Mouse (Mus musculus) testis, adult 2 months (tissue): ENCODE measurements around the gene Gtf3c5.

Experiments
- CTCF ChIP-seq: fragments of 200-500 bp; IDR thresholded peaks from 2 replicates; pipeline ENCODE4 v1.5.1; 2012; ENCODE audit warnings: low read depth, mild to moderate bottlenecking, inconsistent platforms, low read length, moderate library complexity; ENCODE audit not compliant: control insufficient read depth, insufficient read depth, insufficient replicate concordance
- POLR2A ChIP-seq: fragments of 200-500 bp; IDR thresholded peaks from 2 replicates; pipeline ENCODE4 v1.6.1; 2012; ENCODE audit warnings: low read depth, mild to moderate bottlenecking, inconsistent platforms, low read length, moderate library complexity; ENCODE audit not compliant: control insufficient read depth

DNA sequence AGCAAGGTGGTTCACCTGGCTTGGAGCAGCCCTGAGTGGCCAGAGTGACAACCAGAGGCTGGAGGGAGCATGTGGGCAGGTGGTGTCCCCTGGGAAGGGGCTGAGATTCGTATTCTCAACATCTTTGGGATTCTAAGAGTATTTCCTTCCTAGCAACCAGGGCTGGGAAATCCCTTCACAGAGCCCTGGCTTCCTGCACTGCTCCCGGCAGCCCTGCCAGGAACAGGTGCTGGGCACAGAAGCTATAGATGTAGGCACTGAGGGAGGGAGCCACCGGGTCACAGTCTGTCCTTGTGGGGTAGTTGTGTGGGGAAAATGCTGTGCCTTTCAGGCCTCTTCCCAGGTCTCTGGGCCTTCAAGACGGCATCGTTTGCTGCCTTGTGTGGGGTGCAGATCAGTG lies 63.0 kb downstream of the Gtf3c5 start:
- TF ChIP-seq CTCF (no peak), POLR2A (no peak)
